Mouse (Mus musculus) cerebellum, postnatal 25 days (tissue): ENCODE results near the gene Npl.
A peak's percentile ranks its signal among the peaks of the same experiment; 100 is the strongest.

Experiments
- DNase-seq, 2 experiments: peaks; one replicate each; pipeline ENCODE4 v3.0.0; 2021; ENCODE audit warnings: mixed read lengths in 2 of 2

The Npl gene

GRCm38 (mm10) chr1:153549536-153550199, at the start of gene Npl:
Npl (minus strand) TSS chr1:153550045.
- DNase-seq = peak; percentile 61 to 76

- no peak for DNase-seq
Measured at GRCm38 (mm10) chr1:153599302-153600045, 49.6 kb upstream of the Npl start.

- DNase-seq = no peak
Measured at GRCm38 (mm10) chr1:153598773-153599172, 48.9 kb upstream of the Npl start.

- no peak for DNase-seq
Measured at GRCm38 (mm10) chr1:153593678-153594077, 43.8 kb upstream of the Npl start.

GRCm38 (mm10) chr1:153590176-153590734, 40.4 kb upstream of the Npl start:
- no peak for DNase-seq

- DNase-seq = no peak
Measured at GRCm38 (mm10) chr1:153587956-153588355, 38.1 kb upstream of the Npl start.

- no peak for DNase-seq
Measured at GRCm38 (mm10) chr1:153586826-153587225, 37.0 kb upstream of the Npl start.

GRCm38 (mm10) chr1:153585752-153586151, 35.9 kb upstream of the Npl start:
- DNase-seq = no peak

- no peak for DNase-seq
Measured at GRCm38 (mm10) chr1:153583189-153583588, 33.3 kb upstream of the Npl start.

- DNase-seq = no peak
Measured at GRCm38 (mm10) chr1:153574730-153575129, 24.9 kb upstream of the Npl start.

GRCm38 (mm10) chr1:153572271-153573043, 22.6 kb upstream of the Npl start:
- DNase-seq = no peak

- no peak for DNase-seq
Measured at GRCm38 (mm10) chr1:153565701-153566100, 15.9 kb upstream of the Npl start.

GRCm38 (mm10) chr1:153564701-153565100, 14.9 kb upstream of the Npl start:
- no peak for DNase-seq

- no peak for DNase-seq
Measured at GRCm38 (mm10) chr1:153563675-153564074, 13.8 kb upstream of the Npl start.

- DNase-seq = no peak
Measured at GRCm38 (mm10) chr1:153560805-153561204, 11.0 kb upstream of the Npl start.

GRCm38 (mm10) chr1:153559701-153560100, 9.9 kb upstream of the Npl start:
- DNase-seq = peak in 1 of 2 experiments; percentile 11

- DNase-seq = peak; percentile 66 to 82
Measured at GRCm38 (mm10) chr1:153559126-153559647, 9.3 kb upstream of the Npl start.

GRCm38 (mm10) chr1:153556896-153557295, 7.1 kb upstream of the Npl start:
- peak; percentile 25 to 65 for DNase-seq

- DNase-seq = no peak
Measured at GRCm38 (mm10) chr1:153556202-153556601, 6.4 kb upstream of the Npl start.

GRCm38 (mm10) chr1:153550814-153551213, 969 bp upstream of the Npl start:
- DNase-seq = peak; percentile 49 to 73

- DNase-seq = no peak
Measured at GRCm38 (mm10) chr1:153547555-153547954, 2.3 kb downstream of the Npl start.

GRCm38 (mm10) chr1:153545196-153545595, 4.6 kb downstream of the Npl start:
- DNase-seq = no peak
